ENCODE assay signal across 10 mouse cellular contexts in the genomic region with DNA sequence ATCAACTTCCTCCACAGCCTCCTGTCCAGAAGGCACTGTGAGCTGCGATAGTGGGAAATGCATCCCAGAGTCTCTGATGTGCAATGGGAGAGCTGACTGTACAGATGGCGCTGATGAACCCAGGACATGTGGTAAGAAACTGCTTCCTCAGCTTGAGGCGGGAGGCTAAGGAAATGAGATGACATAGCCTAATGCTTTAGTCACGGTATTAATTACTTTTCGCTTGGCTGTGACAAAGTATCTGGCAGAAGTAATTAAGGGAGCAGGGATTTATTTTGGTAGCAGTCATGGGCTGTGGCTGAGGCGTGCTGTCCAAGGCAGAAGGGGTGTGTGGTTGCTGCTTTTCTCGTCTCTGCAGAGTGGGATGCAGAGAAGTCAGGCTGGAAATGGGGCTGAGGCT. TPM values are rescaled to one million over a fixed set of nuclear protein-coding genes. Genes with fewer than 3 reads are reported as not detected.
DNase-seq lines count a peak whose midpoint lies in the region; ATAC-seq lines count a peak whose summit lies in the region.
"Had no signal": no experiment of that assay in that cellular context is flagged by ENCODE, and none has a peak within 500 bp of the region (broad histone marks: within the 10 kb centered on the region; RNA-seq: fewer than 3 reads in every experiment).

No protein-coding gene starts in this region.

- WGBS in midbrain, embryonic 13.5 days = 35% methylated on average over 7 of the region's 7 CpGs
- 60% methylated on average over 7 of the region's 7 CpGs for WGBS in midbrain, embryonic 10.5 days

- no peaks in the 10 kb centered on the region for H3K4me1 ChIP-seq in midbrain, embryonic 13.5 days (replicated peaks)
- peaks cover 3% of the 10 kb centered on the region; the same call in 1 of the 2 replicates for H3K4me1 ChIP-seq in midbrain, embryonic 10.5 days
- H3K4me1 ChIP-seq: intestine, embryonic 15.5 days; megakaryocyte, embryonic 14.5 days had no signal

- DNase-seq in gastrocnemius, postnatal 25 days = peak; percentile 8
- DNase-seq in gastrocnemius, postnatal 36 days = no peak
- DNase-seq in midbrain, embryonic 10.5 days (ENCODE audit: low spot score) = no peak
- peak; percentile 2 for DNase-seq in embryo, embryonic 9.5 days (ENCODE audit: extremely low spot score)
- DNase-seq in skeletal muscle tissue, adult 2 months (ENCODE audit: low read depth, low spot score) = peak; percentile 53
- DNase-seq in urinary bladder, postnatal 36 days (ENCODE audit: low spot score in 2 of 2) = no peak

- H3K4me3 ChIP-seq in midbrain, embryonic 13.5 days (replicated peaks) = no peak overlapping the region
- H3K4me3 ChIP-seq in midbrain, embryonic 10.5 days = no peak overlapping the region
- H3K4me3 ChIP-seq: intestine, embryonic 15.5 days; megakaryocyte, embryonic 14.5 days had no signal

- H3K9me3 ChIP-seq in midbrain, embryonic 13.5 days = no peaks in the 10 kb centered on the region
- H3K9me3 ChIP-seq in midbrain, embryonic 10.5 days (replicated peaks) = no peaks in the 10 kb centered on the region
- H3K9me3 ChIP-seq: intestine, embryonic 15.5 days; megakaryocyte, embryonic 14.5 days had no signal

- no peaks in the 10 kb centered on the region for H3K36me3 ChIP-seq in midbrain, embryonic 13.5 days
- H3K36me3 ChIP-seq in midbrain, embryonic 10.5 days = no peaks in the 10 kb centered on the region
- H3K36me3 ChIP-seq: intestine, embryonic 15.5 days had no signal

- H3K27me3 ChIP-seq in midbrain, embryonic 13.5 days = no peaks in the 10 kb centered on the region
- no peaks in the 10 kb centered on the region for H3K27me3 ChIP-seq in midbrain, embryonic 10.5 days (ENCODE audit: low read depth, poor library complexity, severe bottlenecking)
- H3K27me3 ChIP-seq: intestine, embryonic 15.5 days; megakaryocyte, embryonic 14.5 days had no signal

- ATAC-seq in midbrain, embryonic 13.5 days = peak; percentile 81
- ATAC-seq: intestine, embryonic 15.5 days had no signal

- intact Hi-C loops in gastrocnemius, postnatal 36 days (cut with DNase I) = no loop called here

- no peak overlapping the region for H3K27ac ChIP-seq in midbrain, embryonic 13.5 days
- no peak overlapping the region for H3K27ac ChIP-seq in midbrain, embryonic 10.5 days (replicated peaks)
- H3K27ac ChIP-seq: intestine, embryonic 15.5 days; liver, embryonic 14.5 days had no signal

- H3K9ac ChIP-seq in midbrain, embryonic 13.5 days (replicated peaks) = no peak overlapping the region
- H3K9ac ChIP-seq: intestine, embryonic 15.5 days; liver, embryonic 14.5 days had no signal

- H3K4me2 ChIP-seq in midbrain, embryonic 13.5 days (replicated peaks) = no peak overlapping the region
- H3K4me2 ChIP-seq: intestine, embryonic 15.5 days had no signal

RNA-seq across cellular contexts. Expression of a gene that starts 7.9 kb away (rescaled TPM):
- under 1 TPM; 0.32 to 0.51 TPM for total RNA-seq in gastrocnemius, postnatal 25 days (2021)
- under 1 TPM; 0.47 to 0.66 TPM for total RNA-seq in gastrocnemius, postnatal 36 days (2021)
- 0.06 and 0.09 TPM in 2 replicates for polyA plus RNA-seq in midbrain, embryonic 13.5 days (2015; fragmentation: Nextera tagmentation; extraction: Ambion mirVana)
- polyA plus RNA-seq in midbrain, embryonic 10.5 days (2016; fragmentation: Nextera tagmentation; extraction: Ambion mirVana) = not detected in 2 replicates

Comparison
In these comparisons a context has a peak if more than half of its experiments do, and no peak if none do; other contexts are left out.
1. DNase-seq: peak in gastrocnemius, postnatal 25 days (single experiment), embryo, embryonic 9.5 days (single experiment) and skeletal muscle tissue, adult 2 months (single experiment); none in gastrocnemius, postnatal 36 days (0 of 2), midbrain, embryonic 10.5 days (single experiment) and urinary bladder, postnatal 36 days (0 of 2).